Mouse (Mus musculus) left cerebral cortex, adult 18-20 months (tissue): ENCODE measurements around the gene Fyn. TPM values are rescaled to one million over a fixed set of nuclear protein-coding genes. Genes with fewer than 3 reads are reported as not detected.

Experiments
- DNase-seq, 2 experiments: peaks; one replicate each; pipeline ENCODE4 v3.0.0; 2021 to 2022; ENCODE audit warnings: low spot score in 2 of 2, mixed read lengths in 1 of 2
- long read RNA-seq, 2 experiments: library from polyadenylated mRNA; stranded (forward); transcript quantifications; one replicate each; pipeline ENCODE4 v2.0.0; 2021
- total RNA-seq, 2 experiments: library from RNA; stranded (reverse); gene quantifications; 2 replicates each; pipeline ENCODE4 v1.2.3; 2021

Gene Fyn
- total RNA-seq: 100 to 1,000 TPM; 107 TPM
- long read RNA-seq, experiment 1, transcript Fyn-201 (14 exons, 3,562 nt): minor isoform, 16 of 221 reads
- long read RNA-seq, experiment 1, transcript Fyn-202 (14 exons, 3,528 nt): major isoform, 152 of 221 reads
- long read RNA-seq, experiment 1, partial matches to known transcripts: 26 of 221 reads
- long read RNA-seq, experiment 1, other reads (novel, unspliced or antisense): 25 of 221 reads
- long read RNA-seq, experiment 2, transcript Fyn-201 (14 exons, 3,562 nt): minor isoform, 9 of 126 reads
- long read RNA-seq, experiment 2, transcript Fyn-202 (14 exons, 3,528 nt): major isoform, 87 of 126 reads
- long read RNA-seq, experiment 2, partial matches to known transcripts: 10 of 126 reads
- long read RNA-seq, experiment 2, other reads (novel, unspliced or antisense): 19 of 126 reads

GRCm38 (mm10) chr10:39368572-39369135 lies at the start of gene Fyn:
Gene Fyn, plus strand, starts transcription at chr10:39368855.
- no peak for DNase-seq

GRCm38 (mm10) chr10:39320798-39321622 lies 47.6 kb upstream of the Fyn start:
- DNase-seq: no peak

GRCm38 (mm10) chr10:39321623-39321985 lies 47.1 kb upstream of the Fyn start:
- DNase-seq: no peak

GRCm38 (mm10) chr10:39322143-39322542 lies 46.5 kb upstream of the Fyn start:
- DNase-seq: no peak

GRCm38 (mm10) chr10:39324291-39324690 lies 44.4 kb upstream of the Fyn start:
- no peak for DNase-seq

GRCm38 (mm10) chr10:39328661-39329060 lies 40.0 kb upstream of the Fyn start:
- no peak for DNase-seq

- no peak for DNase-seq
These were observed 34.3 kb upstream of the Fyn start for GRCm38 (mm10) chr10:39334320-39334719.

GRCm38 (mm10) chr10:39335880-39336279 lies 32.8 kb upstream of the Fyn start:
- DNase-seq: no peak

GRCm38 (mm10) chr10:39339189-39339968 lies 29.3 kb upstream of the Fyn start:
- no peak for DNase-seq

GRCm38 (mm10) chr10:39339969-39340236 lies 28.8 kb upstream of the Fyn start:
- DNase-seq: no peak

GRCm38 (mm10) chr10:39343551-39343950 lies 25.1 kb upstream of the Fyn start:
- no peak for DNase-seq

- DNase-seq: no peak
These were observed 22.7 kb upstream of the Fyn start for GRCm38 (mm10) chr10:39345921-39346320.

- no peak for DNase-seq
These were observed 18.8 kb upstream of the Fyn start for GRCm38 (mm10) chr10:39349781-39350364.

- DNase-seq: no peak
These were observed 4.5 kb upstream of the Fyn start for GRCm38 (mm10) chr10:39364196-39364595.

GRCm38 (mm10) chr10:39369502-39369931 lies 862 bp downstream of the Fyn start:
- peak; percentile 94 to 97 for DNase-seq

GRCm38 (mm10) chr10:39369977-39370785 lies 1.5 kb downstream of the Fyn start:
- DNase-seq: peak; percentile 38 to 40

- DNase-seq: no peak
These were observed 2.1 kb downstream of the Fyn start for GRCm38 (mm10) chr10:39370786-39371221.

- no peak for DNase-seq
These were observed 2.8 kb downstream of the Fyn start for GRCm38 (mm10) chr10:39371467-39371866.

GRCm38 (mm10) chr10:39371991-39372390 lies 3.3 kb downstream of the Fyn start:
- DNase-seq: no peak

- DNase-seq: no peak
These were observed 8.0 kb downstream of the Fyn start for GRCm38 (mm10) chr10:39376676-39377075.
